Mouse (Mus musculus) myocyte (in vitro differentiated cells): ENCODE data around the gene Axl.

ENCODE experiments used
- CEBPB ChIP-seq: IDR thresholded peaks from 2 replicates; pipeline ENCODE4 v1.6.1; 2011; ENCODE audit warnings: mild to moderate bottlenecking, moderate library complexity; ENCODE audit not compliant: poor library complexity, insufficient read depth, severe bottlenecking
- E2F4 ChIP-seq: IDR thresholded peaks from one replicate; pipeline ENCODE4 v1.6.1; 2011; ENCODE audit warnings: mild to moderate bottlenecking, control low read depth, moderate library complexity; ENCODE audit not compliant: insufficient read depth
- MAX ChIP-seq: IDR thresholded peaks from one replicate; pipeline ENCODE4 v1.6.1; 2011; ENCODE audit warnings: low read depth, mild to moderate bottlenecking, control low read depth
- MYOD1 ChIP-seq, 3 experiments: IDR thresholded peaks; one replicate each; pipeline ENCODE4 v1.6.1; 2011; ENCODE audit warnings: control low read depth in 2 of 3, low read depth in 2 of 3, mild to moderate bottlenecking in 2 of 3, moderate library complexity in 1 of 3; ENCODE audit not compliant: insufficient read length in 2 of 3, control insufficient read depth in 1 of 3
- MYOG ChIP-seq, 3 experiments: IDR thresholded peaks; one replicate each; pipeline ENCODE4 v1.6.1; 2011; ENCODE audit warnings: control low read depth in 2 of 3, low read depth in 2 of 3, mild to moderate bottlenecking in 2 of 3; ENCODE audit not compliant: insufficient read length in 2 of 3, control insufficient read depth in 1 of 3, insufficient read depth in 1 of 3
- POLR2A ChIP-seq: IDR thresholded peaks from one replicate; pipeline ENCODE4 v1.6.1; 2011; ENCODE audit warnings: low read depth, mild to moderate bottlenecking, control low read depth, moderate library complexity; ENCODE audit not compliant: insufficient read length
- POLR2AphosphoS2 ChIP-seq: IDR thresholded peaks from one replicate; pipeline ENCODE4 v1.6.1; 2011; ENCODE audit warnings: low read depth, control low read depth; ENCODE audit not compliant: insufficient read length
- REST ChIP-seq: IDR thresholded peaks from one replicate; pipeline ENCODE4 v1.6.1; 2011; ENCODE audit warnings: mild to moderate bottlenecking, control low read depth, moderate library complexity; ENCODE audit not compliant: insufficient read depth, insufficient read length
- SRF ChIP-seq: IDR thresholded peaks from one replicate; pipeline ENCODE4 v1.6.1; 2011; ENCODE audit warnings: low read depth; ENCODE audit not compliant: control insufficient read depth, insufficient read length
- TCF12 ChIP-seq: IDR thresholded peaks from one replicate; pipeline ENCODE4 v1.6.1; 2011; ENCODE audit warnings: mild to moderate bottlenecking, control low read depth; ENCODE audit not compliant: poor library complexity, insufficient read depth, severe bottlenecking
- TCF3 ChIP-seq: IDR thresholded peaks from one replicate; pipeline ENCODE4 v1.6.1; 2011; ENCODE audit warnings: low read depth, control low read depth; ENCODE audit not compliant: insufficient read length
- USF1 ChIP-seq: IDR thresholded peaks from one replicate; pipeline ENCODE4 v1.6.1; 2011; ENCODE audit warnings: low read depth, mild to moderate bottlenecking, control low read depth, moderate library complexity

GRCm38 (mm10) chr7:25729862-25730261 lies 58.6 kb downstream of the Axl start:
- no peak for TF ChIP-seq POLR2A
- TF ChIP-seq SRF = no peak
- no peak for TF ChIP-seq TCF12
- TF ChIP-seq MAX = no peak
- TF ChIP-seq MYOD1 (IDR thresholded peaks at IDR 0.05; ENCODE audit: control insufficient read depth in 1 of 3, insufficient read length in 2 of 3, low read depth in 2 of 3) = no peak
- TF ChIP-seq TCF3 = no peak
- no peak for TF ChIP-seq E2F4
- TF ChIP-seq USF1 = no peak
- TF ChIP-seq MYOG (IDR thresholded peaks at IDR 0.05; ENCODE audit: control insufficient read depth in 1 of 3, insufficient read depth in 1 of 3, insufficient read length in 2 of 3, low read depth in 2 of 3) = no peak
- no peak for TF ChIP-seq POLR2AphosphoS2
- no peak for TF ChIP-seq CEBPB
- TF ChIP-seq REST = no peak
